Mouse (Mus musculus) forebrain, embryonic 14.5 days (tissue): ENCODE measurements around the gene Bclaf1. TPM values are rescaled to one million over a fixed set of nuclear protein-coding genes. Genes with fewer than 3 reads are reported as not detected.

ENCODE experiments used
- ATAC-seq: fragments of 200-750 bp; cut with Nextera tagmentation; 2 replicates; pipeline ENCODE4 v1.8.0; 2017; ENCODE audit warnings: mild to moderate bottlenecking, moderate library complexity
- DNase-seq: peaks from one replicate; pipeline ENCODE4 v3.0.0-alpha.2; 2015; ENCODE audit warnings: low spot score
- H3K27ac ChIP-seq: fragments of 300-500 bp; sonication (generic); 2 replicates; pipeline ENCODE4 v1.5.1; 2014; ENCODE audit warnings: low read depth, mild to moderate bottlenecking, control low read depth, low read length, moderate library complexity
- H3K27me3 ChIP-seq: fragments of 300-500 bp; sonication (generic); replicated peaks from 2 replicates; pipeline ENCODE4 v1.6.1; 2014; ENCODE audit warnings: low read length, control low read depth, mixed read lengths; ENCODE audit not compliant: control insufficient read depth, insufficient read depth
- H3K36me3 ChIP-seq: fragments of 300-500 bp; sonication (generic); 2 replicates; pipeline ENCODE4 v1.6.1; 2014; ENCODE audit warnings: low read length, control low read depth; ENCODE audit not compliant: control insufficient read depth, insufficient read depth
- H3K4me1 ChIP-seq: fragments of 300-500 bp; sonication (generic); 2 replicates; pipeline ENCODE4 v1.6.1; 2014; ENCODE audit warnings: antibody characterized with exemption, low read length, control low read depth; ENCODE audit not compliant: control insufficient read depth, insufficient read depth
- H3K4me2 ChIP-seq: fragments of 300-500 bp; sonication (generic); 2 replicates; pipeline ENCODE4 v1.6.1; 2014; ENCODE audit warnings: mild to moderate bottlenecking, control low read depth, low read length
- H3K4me3 ChIP-seq: fragments of 300-500 bp; sonication (generic); 2 replicates; pipeline ENCODE4 v1.5.1; 2014; ENCODE audit warnings: low read depth, low read length, control low read depth
- H3K9ac ChIP-seq: fragments of 300-500 bp; sonication (generic); 2 replicates; pipeline ENCODE4 v1.6.1; 2014; ENCODE audit warnings: mild to moderate bottlenecking, low read length, control low read depth, moderate library complexity
- H3K9me3 ChIP-seq: fragments of 300-500 bp; sonication (generic); replicated peaks from 2 replicates; pipeline ENCODE4 v1.6.1; 2016; ENCODE audit warnings: low read length, control low read depth, mixed read lengths; ENCODE audit not compliant: control insufficient read depth
- WGBS: fragments of 180-500 bp; shearing (Covaris S2); extraction: QIAGEN DNeasy Blood & Tissue Kit; methylation state at CpG from one replicate; pipeline ENCODE4 v1.1.7; 2014; 5-methylcytosine and 5-hydroxymethylcytosine counted together
- polyA plus RNA-seq: library from polyadenylated mRNA; unstranded; fragments of >200 nt; fragmentation: Nextera tagmentation; extraction: Ambion mirVana; gene quantifications from 2 replicates; pipeline ENCODE4 v1.2.1, GENCODE M21; 2014

Bclaf1 gene
- polyA plus RNA-seq, 1 experiment from 2014 or later, result 137 TPM

GRCm38 (mm10) chr10:20285289-20285975 is 26.8 kb upstream of the Bclaf1 start:
- peak overlapping the region; percentile 21; the same call in 1 of the 2 replicates for H3K4me2 ChIP-seq
- ATAC-seq, result peak; percentile 92
- peak overlapping the region; percentile 45 for H3K9ac ChIP-seq
- no peaks in the 10 kb centered on the region for H3K27me3 ChIP-seq
- 4% methylated on average over 10 of the region's 10 CpGs for WGBS
- DNase-seq, result peak; percentile 86
- H3K4me1 ChIP-seq, result peaks cover 20% of the 10 kb centered on the region
- H3K36me3 ChIP-seq, result no peaks in the 10 kb centered on the region
- H3K4me3 ChIP-seq, result no peak overlapping the region
- no peaks in the 10 kb centered on the region for H3K9me3 ChIP-seq
- peak overlapping the region; percentile 80 for H3K27ac ChIP-seq

GRCm38 (mm10) chr10:20285994-20286836 is 26.1 kb upstream of the Bclaf1 start:
- no peak overlapping the region for H3K4me3 ChIP-seq
- H3K36me3 ChIP-seq, result no peaks in the 10 kb centered on the region
- no peaks in the 10 kb centered on the region for H3K27me3 ChIP-seq
- H3K9me3 ChIP-seq, result no peaks in the 10 kb centered on the region
- peak overlapping the region; percentile 45 for H3K9ac ChIP-seq
- peak; percentile 51 for ATAC-seq
- WGBS, result 38% methylated on average over 15 of the region's 15 CpGs
- peak overlapping the region; percentile 80 for H3K27ac ChIP-seq
- peak; percentile 70 for DNase-seq
- peaks cover 20% of the 10 kb centered on the region for H3K4me1 ChIP-seq
- H3K4me2 ChIP-seq, result peak overlapping the region; percentile 21

GRCm38 (mm10) chr10:20287369-20287768 is 24.9 kb upstream of the Bclaf1 start:
- no peak overlapping the region for H3K4me2 ChIP-seq
- no peak overlapping the region for H3K4me3 ChIP-seq
- H3K27me3 ChIP-seq, result no peaks in the 10 kb centered on the region
- H3K36me3 ChIP-seq, result no peaks in the 10 kb centered on the region
- H3K27ac ChIP-seq, result no peak overlapping the region
- H3K4me1 ChIP-seq, result peaks cover 20% of the 10 kb centered on the region
- no peak overlapping the region for H3K9ac ChIP-seq
- H3K9me3 ChIP-seq, result no peaks in the 10 kb centered on the region
- DNase-seq (no peak), ATAC-seq (no peak)
- 57% methylated on average over 6 of the region's 6 CpGs for WGBS

- DNase-seq (peak; percentile 95), ATAC-seq (peak; percentile 44; the same call in 1 of the 2 replicates)
- Histone ChIP-seq H3K4me2 (peak overlapping the region; percentile 35), H3K27me3 (no peaks in the 10 kb centered on the region), H3K4me3 (no peak overlapping the region; the same call in 1 of the 2 replicates), H3K9me3 (no peaks in the 10 kb centered on the region), H3K36me3 (no peaks in the 10 kb centered on the region), H3K4me1 (peaks cover 15% of the 10 kb centered on the region), H3K27ac (no peak overlapping the region), H3K9ac (peak overlapping the region; percentile 26)
- 10% methylated on average over 11 of the region's 11 CpGs for WGBS
Measured at GRCm38 (mm10) chr10:20290467-20290883, 21.8 kb upstream of the Bclaf1 start.

- no peak for ATAC-seq
- no peaks in the 10 kb centered on the region for H3K9me3 ChIP-seq
- H3K4me3 ChIP-seq, result no peak overlapping the region
- DNase-seq, result no peak
- no peak overlapping the region for H3K27ac ChIP-seq
- 75% methylated on average over 5 of the region's 5 CpGs for WGBS
- H3K9ac ChIP-seq, result no peak overlapping the region
- H3K4me1 ChIP-seq, result no peaks in the 10 kb centered on the region
- no peak overlapping the region for H3K4me2 ChIP-seq
- no peaks in the 10 kb centered on the region for H3K36me3 ChIP-seq
- H3K27me3 ChIP-seq, result no peaks in the 10 kb centered on the region
Measured at GRCm38 (mm10) chr10:20295961-20296360, 16.3 kb upstream of the Bclaf1 start.

- Histone ChIP-seq H3K9ac (no peak overlapping the region), H3K4me1 (no peaks in the 10 kb centered on the region), H3K27ac (no peak overlapping the region), H3K27me3 (no peaks in the 10 kb centered on the region), H3K4me2 (no peak overlapping the region), H3K4me3 (no peak overlapping the region), H3K36me3 (no peaks in the 10 kb centered on the region), H3K9me3 (no peaks in the 10 kb centered on the region)
- ATAC-seq (no peak), DNase-seq (no peak)
- 40% methylated on average over 3 of the region's 3 CpGs for WGBS
Measured at GRCm38 (mm10) chr10:20298152-20298920, 13.9 kb upstream of the Bclaf1 start.

GRCm38 (mm10) chr10:20299114-20299513 is 13.2 kb upstream of the Bclaf1 start:
- no peak for DNase-seq
- 75% methylated on average over 5 of the region's 5 CpGs for WGBS
- Histone ChIP-seq H3K9me3 (no peaks in the 10 kb centered on the region), H3K9ac (no peak overlapping the region), H3K36me3 (no peaks in the 10 kb centered on the region), H3K4me3 (no peak overlapping the region), H3K4me2 (no peak overlapping the region), H3K27ac (no peak overlapping the region), H3K4me1 (no peaks in the 10 kb centered on the region), H3K27me3 (no peaks in the 10 kb centered on the region)
- ATAC-seq, result no peak

GRCm38 (mm10) chr10:20310969-20311769 is 1.1 kb upstream of the Bclaf1 start:
- WGBS, result 48% methylated on average over 11 of the region's 11 CpGs
- DNase-seq (no peak), ATAC-seq (no peak)
- H3K9ac ChIP-seq, result peak overlapping the region; percentile 92
- H3K9me3 ChIP-seq, result no peaks in the 10 kb centered on the region
- peak overlapping the region; percentile 81 for H3K4me3 ChIP-seq
- peak overlapping the region; percentile 100 for H3K27ac ChIP-seq
- peaks cover 14% of the 10 kb centered on the region for H3K4me1 ChIP-seq
- no peaks in the 10 kb centered on the region for H3K27me3 ChIP-seq
- no peaks in the 10 kb centered on the region for H3K36me3 ChIP-seq
- H3K4me2 ChIP-seq, result peak overlapping the region; percentile 82
